Mouse (Mus musculus): Measurements from ENCODE around the gene Abcg2.

Abcg2 gene

DNA sequence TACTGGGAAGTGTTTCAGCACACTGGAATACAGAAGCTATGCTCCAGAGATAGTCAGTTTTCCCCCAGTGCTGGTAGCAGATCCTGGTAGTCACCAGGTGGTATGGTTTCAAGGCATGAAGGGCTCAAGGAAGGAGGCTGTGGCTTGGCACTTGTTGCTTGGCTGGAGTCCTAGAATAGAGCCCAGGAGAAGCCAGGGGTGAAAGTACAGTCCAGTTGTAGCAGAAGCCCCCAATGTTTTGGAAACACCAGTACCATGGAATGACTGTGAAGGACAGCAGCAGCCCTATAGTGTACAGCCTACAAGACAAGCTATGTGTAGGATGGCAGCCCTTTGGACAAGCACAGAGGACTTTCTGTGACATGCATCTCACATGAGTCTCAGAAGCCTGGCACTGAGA is 54.2 kb downstream of the Abcg2 start:
- no peak for DNase-seq (ENCODE audit: low spot score)

DNA sequence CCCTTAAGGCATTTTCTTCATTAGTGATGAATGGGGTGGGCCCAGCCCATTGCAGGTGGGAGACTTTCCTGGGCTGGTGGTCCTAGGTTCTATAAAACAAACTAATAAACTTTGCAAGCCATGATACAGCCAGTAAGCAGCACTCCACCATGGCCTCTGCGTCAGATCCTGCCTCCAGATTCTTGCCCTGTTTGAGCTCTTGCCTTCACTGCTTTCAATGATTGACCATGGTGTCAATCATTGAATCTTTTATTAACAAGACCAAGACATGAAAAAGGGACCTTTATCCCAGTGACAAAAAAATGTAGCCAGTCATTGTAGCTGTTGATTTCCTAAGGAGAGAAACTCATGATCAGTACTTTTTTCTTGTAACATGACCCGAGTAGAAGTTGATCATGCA is 55.1 kb downstream of the Abcg2 start:
- no peak for DNase-seq (ENCODE audit: low spot score)

DNA sequence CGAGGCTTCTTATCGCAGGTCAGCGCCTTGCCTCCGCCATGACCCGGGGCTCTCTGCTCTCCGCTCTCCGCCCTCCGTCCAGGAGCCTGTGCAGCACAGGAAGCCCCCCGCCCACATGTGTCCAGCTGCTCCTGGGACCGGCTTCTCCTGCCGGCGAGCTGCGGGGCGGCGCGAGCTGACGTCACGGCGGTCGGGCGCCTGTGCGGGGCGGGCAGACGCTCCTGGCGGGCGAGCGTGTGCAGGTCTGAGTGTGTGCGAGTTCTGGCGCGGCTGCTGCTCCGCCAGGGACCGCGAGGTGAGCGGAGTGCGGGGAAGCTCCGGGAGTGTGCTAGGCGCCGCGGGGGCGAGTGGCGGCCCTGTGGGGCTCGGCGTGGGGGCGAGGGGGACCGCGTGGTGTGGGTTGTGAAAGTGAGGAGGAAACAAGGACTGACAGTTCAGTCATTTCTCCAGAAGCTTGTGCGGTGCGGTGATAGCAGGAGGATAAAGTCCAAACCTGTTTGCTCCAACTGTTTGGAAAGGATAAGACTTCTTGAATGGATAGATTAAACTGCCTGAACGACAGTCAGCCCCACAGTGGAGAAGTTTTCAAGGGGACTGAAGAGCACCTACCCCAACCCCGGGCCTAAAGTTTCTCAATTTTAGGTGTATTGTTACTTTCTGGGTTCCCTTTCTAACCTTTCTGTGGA is 56.2 kb downstream of the Abcg2 start:
- peak; percentile 83 for DNase-seq (ENCODE audit: low spot score)

DNA sequence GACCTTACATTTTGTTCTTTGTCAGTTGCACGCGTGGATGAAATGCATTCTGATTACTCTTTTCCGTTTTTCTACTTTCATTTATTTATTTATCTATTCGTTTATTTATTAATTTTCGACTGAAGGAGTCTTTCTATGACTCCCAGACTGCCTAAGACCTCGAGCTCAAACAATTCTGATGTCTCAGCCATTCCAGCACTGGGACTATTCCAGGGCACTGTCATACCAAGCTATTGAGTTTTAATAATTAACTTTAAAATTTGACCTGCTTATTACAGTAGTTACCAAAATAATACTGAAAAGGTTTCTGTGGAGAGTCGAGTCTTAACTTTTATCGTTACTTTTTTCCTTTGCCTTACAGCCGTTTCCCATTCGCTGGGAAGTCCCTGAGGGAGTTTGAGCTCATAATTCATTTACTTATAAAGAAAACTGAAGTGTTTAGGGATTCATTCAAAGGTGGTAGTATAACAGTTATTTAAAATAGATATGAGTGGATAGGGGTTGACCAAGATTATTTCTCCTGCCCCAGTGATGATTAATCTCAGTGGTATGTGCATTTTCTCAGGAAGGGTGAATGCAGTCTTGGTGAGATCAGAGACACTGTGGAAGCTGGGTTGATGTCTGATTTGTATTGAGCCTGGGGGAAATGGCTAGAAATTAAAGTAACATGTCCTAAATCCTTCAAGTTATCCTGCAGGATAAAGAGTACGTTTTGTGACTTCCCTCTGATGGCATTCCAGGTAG is 56.9 kb downstream of the Abcg2 start:
- no peak for DNase-seq (ENCODE audit: low spot score)

DNA sequence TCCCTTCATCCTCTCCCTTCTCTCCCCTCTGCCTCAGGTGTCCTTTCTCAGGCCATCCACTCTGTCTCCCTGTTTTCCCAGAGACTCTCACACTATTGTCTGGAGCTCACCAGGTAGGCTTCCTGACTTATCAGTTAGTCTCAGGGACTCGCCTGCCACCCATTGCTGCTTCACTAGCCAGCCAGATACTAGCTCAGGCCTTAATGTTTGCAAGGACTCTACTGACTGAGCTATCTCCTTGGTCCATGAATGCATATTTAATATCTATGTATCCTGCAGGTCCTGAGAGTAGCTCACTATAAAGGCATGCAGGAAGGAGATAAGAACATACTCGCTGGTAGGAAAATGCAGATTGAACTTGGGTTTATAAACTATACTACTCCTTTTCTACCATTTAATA is 57.9 kb downstream of the Abcg2 start:
- peak; percentile 89 for DNase-seq (ENCODE audit: low spot score)

DNA sequence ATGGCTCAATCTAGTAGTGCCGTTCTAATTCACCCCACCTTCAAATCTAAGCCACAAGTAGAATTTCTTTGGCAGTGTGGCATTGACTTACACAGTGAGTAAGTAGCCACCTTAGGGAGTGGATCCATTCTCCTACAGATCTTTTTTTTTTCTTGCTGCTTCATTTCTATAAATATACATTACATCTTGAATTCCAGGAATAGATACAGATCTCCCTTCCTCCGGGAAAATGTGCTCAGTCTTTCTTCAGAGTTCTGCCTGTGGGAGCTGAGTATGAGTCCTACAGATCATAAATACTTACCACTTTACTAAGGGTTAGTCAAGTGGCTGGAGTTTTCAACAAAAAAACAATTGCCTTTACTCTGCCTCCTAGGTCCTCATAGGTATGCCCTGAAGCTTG is 60.3 kb downstream of the Abcg2 start:
- peak; percentile 72 for DNase-seq (ENCODE audit: low spot score)

DNA sequence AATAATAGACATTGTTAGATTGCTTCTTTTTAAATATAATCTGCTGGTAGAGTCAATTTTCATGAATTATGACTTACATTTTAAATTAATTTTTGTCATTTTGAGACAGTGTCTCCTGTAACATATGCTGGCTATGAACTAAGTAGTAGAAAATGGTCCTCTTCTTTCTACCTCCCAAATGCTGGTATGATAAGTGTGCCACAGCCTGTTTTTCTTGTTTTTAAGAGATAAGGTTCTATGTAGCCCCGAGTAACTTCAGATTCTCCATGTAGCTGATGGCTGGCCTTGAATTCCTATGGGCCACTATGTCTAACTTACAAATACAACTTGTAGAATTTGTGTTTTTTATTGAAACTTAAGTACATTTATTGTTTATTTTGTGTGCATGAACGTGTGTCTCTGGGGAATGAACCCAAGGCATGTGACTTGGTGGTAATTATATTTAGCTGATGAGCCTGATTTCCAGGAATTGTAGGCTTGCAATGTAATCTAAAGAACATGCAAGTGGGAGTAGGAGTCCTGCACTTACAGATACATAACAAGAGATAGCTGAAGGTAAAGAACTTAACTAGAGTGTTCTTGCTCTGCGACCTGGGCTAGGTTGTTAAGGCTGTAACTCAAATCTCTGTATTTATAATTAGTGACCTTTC is 63.9 kb downstream of the Abcg2 start:
- DNase-seq (ENCODE audit: low spot score), result peak; percentile 82

DNA sequence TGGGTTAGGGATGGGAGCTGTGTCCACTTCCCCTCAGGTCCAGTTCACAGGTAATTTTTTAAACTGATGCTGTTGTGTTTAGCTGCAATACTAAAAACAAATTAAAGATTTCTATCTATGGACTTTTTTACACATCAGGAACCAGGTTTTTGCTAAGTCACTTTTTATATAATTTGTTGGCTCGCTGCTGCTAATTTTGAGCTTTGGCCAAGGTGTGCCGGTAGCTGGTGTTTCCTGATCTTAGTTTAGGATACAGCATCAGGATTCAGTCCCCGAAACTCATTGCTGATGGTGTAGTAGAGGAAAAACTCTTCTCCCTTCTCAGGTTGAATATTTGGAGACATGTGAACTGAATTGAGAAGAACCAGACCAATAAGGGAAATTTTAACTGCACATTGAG is 65.8 kb downstream of the Abcg2 start:
- DNase-seq (ENCODE audit: low spot score), result no peak

DNA sequence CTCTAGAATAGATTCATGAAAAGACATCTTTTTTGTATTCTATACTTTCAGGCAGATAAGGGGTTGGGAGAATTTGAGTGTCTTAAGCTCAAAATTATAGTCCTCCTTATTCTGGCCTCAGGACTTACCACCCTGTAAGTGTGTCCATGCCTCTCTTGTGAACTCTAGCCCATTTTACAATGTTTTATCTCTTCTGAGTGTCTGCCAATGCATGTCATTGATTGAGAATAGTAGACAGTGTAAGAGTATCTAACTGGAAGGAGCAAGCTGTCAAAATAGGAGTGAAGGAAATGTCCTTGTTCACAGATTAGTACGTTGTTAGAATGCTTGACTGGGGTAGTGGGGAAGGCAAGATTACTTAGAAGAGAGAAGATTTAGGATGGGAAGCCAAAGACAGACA is 66.7 kb downstream of the Abcg2 start:
- no peak for DNase-seq (ENCODE audit: low spot score)

DNA sequence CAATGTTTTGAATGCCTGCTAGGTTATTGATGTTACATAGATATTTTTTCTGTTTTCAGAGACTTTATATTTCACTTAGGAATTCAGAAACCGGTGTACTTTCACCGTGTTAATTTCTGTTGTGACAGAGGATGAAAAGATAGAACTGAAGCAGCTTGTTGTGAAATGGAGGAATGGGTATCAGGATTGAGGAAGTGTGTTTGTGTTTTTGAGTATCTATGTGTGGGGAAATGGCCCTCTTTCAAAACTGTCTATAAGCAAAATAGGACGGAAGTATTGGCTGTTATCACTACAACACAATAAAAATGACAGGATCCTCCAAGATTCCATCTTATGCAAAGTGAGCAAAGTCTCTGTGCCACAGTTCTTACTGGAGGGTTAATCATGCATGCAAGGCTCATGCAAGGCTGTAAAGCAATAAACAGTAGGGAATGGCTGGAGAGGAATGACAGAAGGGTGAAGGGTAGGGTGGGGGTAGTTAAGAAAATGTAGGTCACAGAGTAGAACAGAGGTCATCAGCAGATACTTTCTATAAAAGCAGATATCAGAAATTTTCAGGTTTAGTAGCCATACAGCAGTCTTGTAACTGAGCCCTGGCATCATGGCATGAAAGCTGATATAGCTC is 76.7 kb downstream of the Abcg2 start:
- DNase-seq (ENCODE audit: low spot score), result no peak

DNA sequence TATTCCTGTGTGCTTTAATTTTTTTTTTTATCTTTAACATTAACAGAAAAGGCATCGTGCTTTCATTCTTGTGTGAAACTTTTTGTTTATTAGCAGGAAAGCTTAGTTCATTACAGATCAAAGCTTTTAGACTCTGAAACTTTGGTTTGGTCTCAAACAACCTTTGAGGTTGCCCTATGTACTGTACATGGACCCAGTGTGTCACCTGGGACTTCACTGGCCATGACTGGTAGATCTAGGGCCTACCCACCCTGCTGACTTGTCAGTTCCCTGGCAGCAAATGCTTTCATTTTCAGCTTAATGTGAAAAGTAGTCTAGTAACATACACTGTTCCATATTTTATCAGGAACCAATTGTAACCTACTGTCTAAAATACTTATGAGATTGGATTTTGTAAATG is 93.5 kb downstream of the Abcg2 start:
- DNase-seq (ENCODE audit: low spot score), result no peak

DNA sequence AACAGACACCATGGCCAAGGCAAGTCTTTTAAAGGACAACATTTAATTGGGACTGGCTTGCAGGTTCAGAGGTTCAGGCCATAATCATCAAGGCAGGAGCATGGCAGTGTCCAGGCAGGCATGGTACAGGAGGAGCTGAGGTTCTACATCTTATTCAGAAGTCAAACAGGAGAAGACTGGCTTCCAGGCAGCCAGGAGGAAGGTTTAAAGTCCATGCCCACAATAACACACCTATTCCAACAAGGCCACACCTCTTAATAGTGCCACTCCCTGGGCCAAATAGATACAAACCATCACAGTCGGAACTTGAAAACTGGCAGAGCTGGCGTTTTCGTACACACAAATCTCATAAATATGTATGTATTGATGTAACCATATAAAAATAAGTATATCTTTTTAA is 94.2 kb downstream of the Abcg2 start:
- DNase-seq (ENCODE audit: low spot score), result no peak

DNA sequence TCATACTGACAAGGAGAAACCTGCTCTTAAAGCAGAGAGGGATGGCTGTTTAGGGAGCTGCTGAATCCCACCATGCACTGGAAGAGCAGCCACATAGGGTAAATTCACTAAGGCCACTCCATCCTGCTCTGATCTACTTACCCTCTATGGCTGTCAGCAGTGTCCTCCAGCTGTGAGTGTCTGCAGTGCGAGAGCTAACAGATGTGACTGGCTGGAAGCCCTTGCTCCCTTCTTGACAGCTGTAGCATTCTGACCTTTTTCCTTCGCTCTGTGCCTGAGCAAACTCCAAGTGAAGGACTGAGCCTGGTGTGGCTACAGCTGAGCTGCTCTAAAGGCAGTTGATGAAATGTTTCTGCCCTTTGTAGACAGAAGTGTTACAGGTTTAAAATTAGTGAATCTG is 107.3 kb downstream of the Abcg2 start:
- DNase-seq (ENCODE audit: low spot score), result no peak

DNA sequence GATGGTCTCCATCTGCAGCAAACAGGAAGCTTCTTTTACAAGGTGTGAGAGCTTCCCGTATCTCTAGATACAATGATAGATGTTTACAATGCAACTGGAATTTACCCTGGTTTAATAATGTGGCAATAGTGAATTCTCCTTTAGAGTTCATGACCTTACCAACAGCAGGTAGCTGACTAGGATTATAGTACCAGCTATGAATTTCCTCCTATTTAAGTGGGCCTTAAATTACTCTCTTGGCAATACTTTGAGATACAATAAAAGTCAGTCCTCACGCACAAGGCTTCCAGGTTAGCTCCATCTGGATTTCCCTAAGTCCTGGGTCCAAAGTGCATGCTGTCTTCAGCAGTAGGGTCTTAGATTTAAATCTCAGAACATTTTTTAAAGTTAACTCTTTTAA is 109.9 kb downstream of the Abcg2 start:
- no peak for DNase-seq (ENCODE audit: low spot score)

DNA sequence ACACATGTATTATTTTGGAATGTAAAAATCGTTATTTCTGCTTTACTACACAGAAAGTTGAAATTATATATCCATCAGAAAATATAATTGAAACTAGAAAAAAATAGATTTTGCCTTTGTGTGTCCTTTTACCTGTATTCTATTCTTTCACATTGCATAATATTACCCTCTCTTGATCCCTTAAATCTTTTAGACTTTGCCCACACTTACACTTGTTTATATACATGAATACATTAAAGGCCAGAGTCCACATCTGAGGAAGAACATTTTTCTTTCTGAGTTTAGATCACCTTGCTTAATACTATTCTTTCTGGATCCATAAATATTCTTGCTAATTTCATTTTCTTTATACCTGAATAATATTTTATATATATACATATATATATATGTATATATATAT is 110.4 kb downstream of the Abcg2 start:
- no peak for DNase-seq (ENCODE audit: low spot score)

DNA sequence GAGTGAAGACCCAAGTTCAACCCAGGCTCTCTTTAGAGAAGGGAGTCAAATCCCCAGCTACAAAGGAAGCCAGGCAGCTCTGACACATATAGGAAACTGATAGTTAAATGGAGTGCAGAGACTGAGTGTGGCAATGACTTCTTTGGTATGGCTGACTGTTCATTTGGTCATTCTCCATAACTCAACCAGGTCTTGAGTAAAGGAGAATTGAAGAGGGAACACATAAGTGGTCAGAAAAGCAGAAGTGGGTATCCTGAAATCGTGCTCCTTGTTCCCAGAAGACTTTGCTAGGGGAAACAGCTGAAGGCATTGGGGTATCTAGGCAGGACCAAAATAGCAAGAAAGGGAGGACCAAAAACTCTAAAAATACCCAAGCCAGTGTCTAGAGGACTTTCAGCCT is 126.0 kb downstream of the Abcg2 start:
- DNase-seq (ENCODE audit: low spot score), result no peak

DNA sequence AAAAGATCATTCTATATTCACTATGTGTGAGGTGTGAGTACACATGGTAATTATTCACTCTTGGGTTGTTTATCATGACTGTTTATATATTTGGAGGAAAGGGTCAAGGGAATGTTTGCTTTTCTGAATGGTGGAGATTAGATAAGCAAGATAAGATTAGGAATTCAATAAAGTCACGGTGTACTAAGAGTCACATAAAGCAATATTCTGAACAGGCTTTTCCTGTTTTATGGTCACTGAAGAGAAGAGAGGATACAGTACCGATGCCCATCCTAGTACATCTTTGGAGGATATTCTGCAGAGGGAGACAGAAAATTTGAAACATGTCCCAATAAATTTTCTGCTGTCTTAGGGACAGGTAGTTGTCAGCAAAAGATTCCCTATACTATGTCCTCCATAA is 127.6 kb downstream of the Abcg2 start:
- no peak for DNase-seq (ENCODE audit: low spot score)

DNA sequence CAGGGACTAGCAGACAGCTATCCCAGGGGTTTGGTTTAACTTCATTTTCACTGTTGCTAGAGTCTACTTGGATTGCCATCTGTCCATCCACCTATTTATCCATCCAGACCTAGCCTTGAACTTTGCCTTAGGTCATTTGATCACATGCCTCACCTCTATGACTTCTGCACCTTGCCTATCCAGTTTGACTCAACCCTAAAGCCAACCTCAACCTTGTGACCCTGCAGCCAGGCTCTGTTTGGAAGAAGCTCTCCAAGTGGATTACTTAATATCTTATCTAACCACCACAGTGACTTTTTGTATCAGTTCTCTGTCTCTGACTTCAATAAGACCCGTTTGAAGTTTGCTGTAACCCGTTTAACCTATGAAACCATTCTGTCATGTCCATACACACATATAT is 149.5 kb downstream of the Abcg2 start:
- no peak for DNase-seq (ENCODE audit: low spot score)

DNA sequence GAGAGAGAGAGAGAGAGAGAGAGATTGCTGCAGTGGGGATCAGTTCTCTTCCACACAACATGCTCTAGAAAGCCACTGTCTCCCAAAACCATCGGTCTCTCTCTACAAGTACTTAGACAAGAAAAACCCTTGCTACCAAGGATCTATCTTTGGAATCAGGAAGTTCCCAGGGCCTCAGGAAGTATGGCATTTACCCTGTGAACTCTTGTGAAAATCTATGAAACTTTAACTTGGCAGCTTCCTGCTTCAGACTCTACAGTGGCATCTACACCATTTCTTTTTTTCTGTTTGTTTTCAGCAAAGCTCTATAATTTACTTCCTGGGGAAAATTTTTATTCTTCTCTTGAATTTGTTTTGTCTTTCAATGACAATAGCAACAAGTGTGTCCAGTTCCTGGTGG is 150.8 kb downstream of the Abcg2 start:
- peak; percentile 3 for DNase-seq (ENCODE audit: low spot score)

Data from c-Kit-positive CD71-positive TER-119-positive erythroid progenitor cells, embryonic 14.5 days (primary cell).